Comparison of ENCODE assay signal across 8 mouse cellular contexts in the genomic region with DNA sequence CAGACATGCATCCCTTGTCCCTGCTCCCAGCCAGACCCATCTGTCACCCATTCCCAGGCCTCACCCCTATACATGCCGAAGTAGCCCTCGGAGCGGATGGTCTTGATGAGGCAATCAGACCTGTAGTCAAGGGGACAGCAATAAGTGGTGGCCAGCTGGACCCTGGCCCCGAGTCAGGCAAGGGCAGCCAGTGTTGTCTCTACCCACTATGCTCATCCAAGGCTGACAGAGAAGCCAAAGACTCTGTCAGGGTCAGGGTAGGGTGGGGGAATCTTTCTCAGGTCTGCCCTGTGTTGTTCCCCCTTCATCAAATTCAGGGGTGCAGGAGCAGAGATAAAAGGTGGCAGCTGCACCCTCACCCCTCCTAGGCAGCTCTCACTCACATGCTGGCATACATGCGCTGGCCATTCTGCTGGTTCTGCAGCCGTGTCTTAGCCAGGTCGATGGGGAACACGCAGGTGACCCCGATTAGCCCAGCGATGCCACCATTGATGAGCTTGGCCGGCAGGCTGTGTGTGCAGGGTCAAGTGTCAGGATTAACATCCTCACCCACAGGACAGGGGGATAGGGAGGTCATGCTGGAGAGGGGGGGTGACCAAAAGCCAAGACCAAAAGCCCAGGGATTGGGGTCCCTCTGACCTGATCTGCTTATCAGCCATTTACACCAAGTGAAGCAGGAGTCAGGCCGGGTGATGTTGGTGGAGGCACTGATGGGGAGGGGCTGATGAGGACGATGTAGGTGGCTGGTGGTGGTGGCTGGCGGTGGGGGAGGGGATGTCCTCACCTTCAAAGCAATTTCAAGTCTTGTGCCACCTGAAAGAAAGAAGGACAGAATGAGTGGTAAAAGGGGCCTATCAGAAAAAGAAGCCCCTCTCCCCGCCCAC. TPM values are rescaled to one million over a fixed set of nuclear protein-coding genes. Genes with fewer than 3 reads are reported as not detected.
DNase-seq lines count a peak whose midpoint lies in the region; ATAC-seq and TF ChIP-seq lines count a peak whose summit lies in the region.

No protein-coding gene starts in this region.

- no peak for ATAC-seq in hindbrain, embryonic 16.5 days

- peak overlapping the region; percentile 95 for H3K27ac ChIP-seq in liver, adult 2 months (replicated peaks; ENCODE audit: insufficient read depth, low read depth, low read length)
- H3K27ac ChIP-seq in cortical plate, adult 2 months (ENCODE audit: insufficient read depth, low read length): no peak overlapping the region
- H3K27ac ChIP-seq in hindbrain, embryonic 16.5 days (ENCODE audit: low read depth, low read length): peak overlapping the region; percentile 75

- H3K9ac ChIP-seq in liver, adult 2 months (ENCODE audit: low read depth, low read length): peak overlapping the region; percentile 63
- H3K9ac ChIP-seq in hindbrain, embryonic 16.5 days (ENCODE audit: low read depth, low read length): peak overlapping the region; percentile 80

- 0 out of 2 replicates have a peak, but pooled peaks have one; percentile 2 for TF ChIP-seq POLR2A in liver, adult 2 months (IDR thresholded peaks at IDR 0.05; ENCODE audit: extremely low read depth, insufficient read depth, low read length)
- no peak for TF ChIP-seq POLR2A in cortical plate, adult 2 months (IDR thresholded peaks at IDR 0.05; ENCODE audit: extremely low read depth, insufficient read depth, low read length)
- no peak for TF ChIP-seq POLR2A in myocyte (IDR thresholded peaks at IDR 0.05; ENCODE audit: insufficient read length, low read depth)

- whole genome bisulfite sequencing in liver, adult 2 months: 22% methylated on average over 15 of the region's 15 CpGs
- 76% methylated on average over 15 of the region's 15 CpGs for WGBS in hindbrain, embryonic 16.5 days

- TF ChIP-seq CTCF in liver, adult 2 months (IDR thresholded peaks at IDR 0.05; ENCODE audit: low read depth, low read length): no peak
- no peak for TF ChIP-seq CTCF in cortical plate, adult 2 months (IDR thresholded peaks at IDR 0.05; ENCODE audit: extremely low read depth, insufficient read depth, low read length)

- H3K4me2 ChIP-seq in hindbrain, embryonic 16.5 days (ENCODE audit: low read length): peak overlapping the region; percentile 80
- peak overlapping the region; percentile 88 for H3K4me2 ChIP-seq in myocyte (ENCODE audit: low read depth)

- peaks cover 24% of the 10 kb centered on the region for H3K4me1 ChIP-seq in liver, adult 2 months (ENCODE audit: control insufficient read depth, insufficient read depth, low read length)
- H3K4me1 ChIP-seq in cortical plate, adult 2 months (ENCODE audit: control insufficient read depth, insufficient read depth, low read length): peaks cover 6% of the 10 kb centered on the region
- H3K4me1 ChIP-seq in hindbrain, embryonic 16.5 days (ENCODE audit: control insufficient read depth, insufficient read depth, low read depth, low read length): peaks cover 33% of the 10 kb centered on the region

- peaks cover 9% of the 10 kb centered on the region; the same call in 1 of the 2 replicates for H3K36me3 ChIP-seq in liver, adult 2 months (ENCODE audit: control insufficient read depth, insufficient read depth, low read length)
- H3K36me3 ChIP-seq in hindbrain, embryonic 16.5 days (ENCODE audit: control insufficient read depth, insufficient read depth, low read length): peaks cover 23% of the 10 kb centered on the region
- no peaks in the 10 kb centered on the region for H3K36me3 ChIP-seq in myocyte (ENCODE audit: control insufficient read depth, insufficient read depth)

- peak overlapping the region; percentile 48 for H3K4me3 ChIP-seq in liver, adult 2 months (ENCODE audit: insufficient read depth, low read depth, low read length)
- peak overlapping the region; percentile 48 for H3K4me3 ChIP-seq in cortical plate, adult 2 months (ENCODE audit: insufficient read depth, low read length)
- peak overlapping the region; percentile 58 for H3K4me3 ChIP-seq in hindbrain, embryonic 16.5 days (ENCODE audit: low read length)
- H3K4me3 ChIP-seq in myocyte: peak overlapping the region; percentile 60

- peak; percentile 90 for DNase-seq in liver, adult 2 months (ENCODE audit: extremely low read depth, low read depth, low spot score)
- no peak for DNase-seq in liver
- DNase-seq in c-Kit-positive CD71-positive TER-119-positive erythroid progenitor cells, embryonic 14.5 days (ENCODE audit: low spot score): no peak
- DNase-seq in gastrocnemius, adult 18-20 months (ENCODE audit: low spot score): no peak
- DNase-seq in urinary bladder, postnatal 10 days (ENCODE audit: low spot score): no peak

- H3K9me3 ChIP-seq in hindbrain, embryonic 16.5 days (ENCODE audit: control insufficient read depth, low read length): no peaks in the 10 kb centered on the region

- H3K27me3 ChIP-seq in liver, adult 2 months (ENCODE audit: control insufficient read depth, insufficient read depth, low read length): no peaks in the 10 kb centered on the region
- H3K27me3 ChIP-seq in hindbrain, embryonic 16.5 days (replicated peaks; ENCODE audit: control insufficient read depth, insufficient read depth, low read length): no peaks in the 10 kb centered on the region
- no peaks in the 10 kb centered on the region for H3K27me3 ChIP-seq in myocyte (ENCODE audit: control insufficient read depth, insufficient read depth, insufficient read length)

- H3ac ChIP-seq in myocyte (ENCODE audit: control insufficient read depth, insufficient read length): no peak overlapping the region

- no peaks in the 10 kb centered on the region; the same call in 1 of the 2 replicates for H3K79me2 ChIP-seq in liver, adult 2 months (ENCODE audit: control insufficient read depth, insufficient read depth, low read length)
- H3K79me2 ChIP-seq in myocyte (ENCODE audit: control insufficient read depth, insufficient read depth): peaks cover 12% of the 10 kb centered on the region

TF ChIP-seq in myocyte, 11 proteins besides CTCF, POLR2A, EP300 and RAD21:
- no peak for TF ChIP-seq POLR2AphosphoS2 (IDR thresholded peaks at IDR 0.05; ENCODE audit: insufficient read length, low read depth)
- TF ChIP-seq TCF3 (IDR thresholded peaks at IDR 0.05; ENCODE audit: insufficient read length, low read depth): no peak
- TF ChIP-seq MAX (IDR thresholded peaks at IDR 0.05; ENCODE audit: low read depth): no peak
- no peak for TF ChIP-seq E2F4 (IDR thresholded peaks at IDR 0.05; ENCODE audit: insufficient read depth)
- TF ChIP-seq USF1 (IDR thresholded peaks at IDR 0.05; ENCODE audit: low read depth): no peak
- TF ChIP-seq REST (IDR thresholded peaks at IDR 0.05; ENCODE audit: insufficient read depth, insufficient read length): no peak
- no peak for TF ChIP-seq MYOD1 (IDR thresholded peaks at IDR 0.05; ENCODE audit: control insufficient read depth in 1 of 3, insufficient read length in 2 of 3, low read depth in 2 of 3)
- TF ChIP-seq CEBPB (IDR thresholded peaks at IDR 0.05; ENCODE audit: insufficient read depth, poor library complexity, severe bottlenecking): no peak
- no peak for TF ChIP-seq SRF (IDR thresholded peaks at IDR 0.05; ENCODE audit: control insufficient read depth, insufficient read length, low read depth)

RNA-seq across cellular contexts. Expression of a gene that starts 3.9 kb away (rescaled TPM):
- total RNA-seq in liver, adult 2 months (2014; rRNA removed): 26.1 and 40.7 TPM in 2 replicates
- polyA plus RNA-seq in liver, adult 2 months (2012; rRNA removed): 315 and 345 TPM in 2 replicates
- 242 and 244 TPM in 2 replicates for polyA plus RNA-seq in cortical plate, adult 2 months (2012; rRNA removed)
- 96.3 and 104 TPM in 2 replicates for polyA plus RNA-seq in hindbrain, embryonic 16.5 days (2015; fragmentation: Nextera tagmentation; extraction: Ambion mirVana)
- polyA plus RNA-seq in myocyte (2012; fragmentation: generic; extraction: Trizol): 8.8 TPM
- 10 to 100 TPM; 18.2 to 21.3 TPM for total RNA-seq in gastrocnemius, adult 18-20 months (2021)

RNA-seq across cellular contexts. Expression of a gene that starts 4.5 kb away (rescaled TPM):
- total RNA-seq in liver, adult 2 months (2014; rRNA removed): 0.13 TPM in 1 of 2 replicates, not detected in the other
- 0.09 and 0.10 TPM in 2 replicates for polyA plus RNA-seq in liver, adult 2 months (2012; rRNA removed)
- 228 and 231 TPM in 2 replicates for polyA plus RNA-seq in cortical plate, adult 2 months (2012; rRNA removed)
- polyA plus RNA-seq in hindbrain, embryonic 16.5 days (2015; fragmentation: Nextera tagmentation; extraction: Ambion mirVana): 226 and 245 TPM in 2 replicates
- 0.25 TPM for polyA plus RNA-seq in myocyte (2012; fragmentation: generic; extraction: Trizol)
- total RNA-seq in gastrocnemius, adult 18-20 months (2021): under 1 TPM; 0.39 to 0.47 TPM

RNA-seq across cellular contexts. Expression of a gene that starts 10.1 kb away (rescaled TPM):
- total RNA-seq in liver, adult 2 months (2014; rRNA removed): 0.37 and 0.94 TPM in 2 replicates
- 3.8 and 4.7 TPM in 2 replicates for polyA plus RNA-seq in liver, adult 2 months (2012; rRNA removed)
- polyA plus RNA-seq in cortical plate, adult 2 months (2012; rRNA removed): 2.7 and 2.8 TPM in 2 replicates
- 2.8 and 4.5 TPM in 2 replicates for polyA plus RNA-seq in hindbrain, embryonic 16.5 days (2015; fragmentation: Nextera tagmentation; extraction: Ambion mirVana)
- polyA plus RNA-seq in myocyte (2012; fragmentation: generic; extraction: Trizol): 1.9 TPM
- total RNA-seq in gastrocnemius, adult 18-20 months (2021): under 1 TPM; 0.09 to 0.14 TPM

RNA-seq across cellular contexts. Expression of a gene that starts 13.4 kb away (rescaled TPM):
- 255 and 308 TPM in 2 replicates for total RNA-seq in liver, adult 2 months (2014; rRNA removed)
- polyA plus RNA-seq in liver, adult 2 months (2012; rRNA removed): 265 and 286 TPM in 2 replicates
- 611 and 653 TPM in 2 replicates for polyA plus RNA-seq in cortical plate, adult 2 months (2012; rRNA removed)
- 602 and 645 TPM in 2 replicates for polyA plus RNA-seq in hindbrain, embryonic 16.5 days (2015; fragmentation: Nextera tagmentation; extraction: Ambion mirVana)
- polyA plus RNA-seq in myocyte (2012; fragmentation: generic; extraction: Trizol): 5,265 TPM
- 100 to 1,000 TPM; 526 to 630 TPM for total RNA-seq in gastrocnemius, adult 18-20 months (2021)

RNA-seq across cellular contexts. Expression of a gene that starts 19.8 kb away (rescaled TPM):
- 15.1 and 23.5 TPM in 2 replicates for total RNA-seq in liver, adult 2 months (2014; rRNA removed)
- polyA plus RNA-seq in liver, adult 2 months (2012; rRNA removed): 34.9 and 36.2 TPM in 2 replicates
- 57.0 and 58.9 TPM in 2 replicates for polyA plus RNA-seq in cortical plate, adult 2 months (2012; rRNA removed)
- polyA plus RNA-seq in hindbrain, embryonic 16.5 days (2015; fragmentation: Nextera tagmentation; extraction: Ambion mirVana): 51.8 and 55.2 TPM in 2 replicates
- polyA plus RNA-seq in myocyte (2012; fragmentation: generic; extraction: Trizol): 16.3 TPM
- 1 to 10 TPM; 6.6 to 7.5 TPM for total RNA-seq in gastrocnemius, adult 18-20 months (2021)

Comparison
In these comparisons a context has a peak if more than half of its experiments do, and no peak if none do; other contexts are left out.
1. RNA of a gene that starts 4.5 kb away (polyA plus RNA-seq): 226 to 245 TPM in hindbrain, embryonic 16.5 days and 228 to 231 TPM in cortical plate, adult 2 months; 0.25 TPM in myocyte (single experiment) and 0.09 to 0.10 TPM in liver, adult 2 months; every median in the first group is over 100 times any median in the second.
2. Peak in every context shown above with its lines, with median percentiles within 50 percentile points of each other: H3K4me3 ChIP-seq.